Mouse (Mus musculus) urinary bladder, postnatal 4 days (tissue): ENCODE results near the gene Btbd16.

Experiments
- DNase-seq, 2 experiments: peaks; one replicate each; pipeline ENCODE4 v3.0.0; 2021 to 2022; ENCODE audit warnings: low spot score in 2 of 2

The Btbd16 gene

DNA sequence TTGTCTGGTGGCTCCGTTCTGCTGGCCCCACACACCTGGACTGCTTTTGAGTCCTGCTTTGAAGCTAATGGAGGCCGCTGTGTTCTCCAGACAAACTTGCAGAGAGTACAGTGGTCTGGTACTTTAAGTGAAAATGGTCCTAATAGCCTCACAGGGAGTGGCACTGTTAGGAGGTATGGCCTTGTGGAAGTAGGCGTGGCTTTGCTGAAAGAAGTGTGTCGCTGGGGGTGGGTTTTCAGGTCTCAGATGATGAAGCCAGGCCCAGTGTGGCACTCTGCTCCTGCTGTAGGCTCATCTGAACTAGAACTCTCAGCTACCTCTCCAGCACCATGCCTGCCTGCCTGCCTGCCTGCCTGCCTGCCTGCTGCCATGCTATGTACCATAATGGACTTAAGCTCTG is 5.7 kb upstream of the Btbd16 start:
- DNase-seq, result no peak

DNA sequence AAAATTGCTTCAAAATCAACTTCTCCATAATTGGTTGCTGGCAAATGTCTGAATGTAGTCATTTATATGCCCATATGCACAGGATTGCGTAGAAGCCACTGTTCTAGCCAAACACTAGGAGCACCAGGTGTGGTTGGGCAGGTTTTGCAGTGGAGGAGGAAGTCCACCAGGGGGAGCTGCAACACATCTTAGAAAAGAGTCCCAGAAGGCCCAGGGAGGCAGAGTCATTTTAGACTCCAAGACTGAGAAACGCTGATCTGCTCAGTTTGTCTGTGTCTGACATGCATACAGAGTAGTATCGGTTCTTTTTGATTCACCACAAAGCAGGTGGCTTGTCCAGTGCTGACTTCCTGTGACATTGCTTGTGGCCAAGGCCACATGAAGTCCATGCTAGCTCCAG is 3.2 kb upstream of the Btbd16 start:
- peak; percentile 66 to 86 for DNase-seq

DNA sequence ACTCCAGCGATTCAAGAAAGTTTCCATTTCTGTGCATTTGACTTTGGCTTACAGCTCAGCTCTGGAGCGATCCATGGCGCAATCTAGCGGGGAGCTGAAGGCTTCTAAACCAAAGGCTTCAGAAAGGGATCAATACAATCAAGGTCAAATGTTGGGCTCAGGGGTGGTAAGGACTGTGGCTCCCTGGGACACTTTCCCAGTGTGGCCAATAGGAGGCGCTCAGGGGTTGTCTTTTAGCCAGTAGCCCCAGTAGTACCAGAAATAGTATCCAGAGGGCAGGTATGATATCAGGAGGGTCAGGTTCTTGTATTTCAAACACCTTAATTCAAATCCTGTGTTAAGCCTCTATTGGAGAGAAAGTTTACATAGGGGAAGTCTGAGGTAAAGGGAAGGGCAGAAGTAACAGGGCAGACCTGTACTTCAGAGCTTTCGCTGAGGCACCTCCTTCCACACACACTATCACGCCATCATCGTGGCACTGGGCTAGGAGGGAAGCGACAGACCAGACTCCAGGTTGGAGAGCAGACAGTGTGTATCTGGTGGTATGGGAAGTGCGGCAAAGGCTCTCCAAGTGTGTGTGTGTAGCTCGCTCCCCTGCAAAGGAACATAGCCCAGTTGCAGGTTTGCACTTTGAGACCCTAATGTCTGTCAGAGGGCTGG is 568 bp upstream of the Btbd16 start:
- DNase-seq, result no peak

DNA sequence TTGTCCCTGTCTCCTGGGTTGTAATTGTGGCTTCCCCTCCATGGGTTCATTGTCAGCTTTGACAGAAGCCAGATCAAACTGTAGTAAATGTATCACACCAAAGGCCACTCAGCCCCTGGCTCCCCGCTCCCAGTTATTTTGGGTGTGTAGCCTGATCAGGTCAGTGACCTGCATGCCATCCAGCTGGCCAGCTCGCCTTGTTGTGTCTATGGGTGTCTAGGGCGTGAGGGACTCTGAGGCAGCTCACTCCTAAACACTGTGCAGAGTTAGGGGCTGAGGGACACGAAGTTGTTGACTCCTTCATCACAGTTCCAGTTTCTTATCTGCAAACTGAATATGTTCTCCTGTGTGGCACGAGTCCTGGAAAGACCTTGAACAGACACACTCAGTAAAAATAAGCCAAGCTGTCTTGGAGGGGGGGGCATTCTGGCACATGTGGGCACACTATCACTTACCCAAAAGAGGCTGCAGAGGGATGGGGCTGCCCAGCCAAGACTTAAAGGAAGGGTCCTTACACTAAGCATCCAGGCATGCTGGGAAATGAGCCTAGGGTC is 7.1 kb downstream of the Btbd16 start:
- DNase-seq, result no peak

DNA sequence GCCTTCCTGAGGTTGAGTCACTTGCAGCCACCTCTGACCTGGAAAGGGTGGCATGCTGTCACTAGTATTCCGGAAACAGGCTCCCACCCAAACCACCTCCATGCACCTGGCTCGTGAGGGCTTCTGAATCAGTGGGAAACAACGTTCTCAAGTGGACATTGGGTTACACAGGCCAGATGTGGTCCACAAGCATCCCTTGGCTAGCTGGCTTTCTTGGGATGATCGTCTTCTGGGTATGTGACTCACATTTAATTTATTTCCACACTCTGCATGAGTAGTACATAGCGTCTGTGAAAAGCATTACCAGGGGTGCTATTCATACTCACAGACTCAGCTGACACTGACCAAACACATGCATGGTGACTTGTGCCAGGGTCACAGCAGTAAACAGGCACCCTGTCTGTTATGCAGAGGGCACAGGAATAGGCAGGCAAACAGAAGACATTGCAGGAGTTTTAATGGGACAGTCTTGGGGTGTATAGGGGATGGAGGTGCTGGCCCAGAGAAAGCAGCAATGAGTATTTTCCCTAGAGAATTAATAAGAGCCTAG is 8.7 kb downstream of the Btbd16 start:
- DNase-seq, result no peak

DNA sequence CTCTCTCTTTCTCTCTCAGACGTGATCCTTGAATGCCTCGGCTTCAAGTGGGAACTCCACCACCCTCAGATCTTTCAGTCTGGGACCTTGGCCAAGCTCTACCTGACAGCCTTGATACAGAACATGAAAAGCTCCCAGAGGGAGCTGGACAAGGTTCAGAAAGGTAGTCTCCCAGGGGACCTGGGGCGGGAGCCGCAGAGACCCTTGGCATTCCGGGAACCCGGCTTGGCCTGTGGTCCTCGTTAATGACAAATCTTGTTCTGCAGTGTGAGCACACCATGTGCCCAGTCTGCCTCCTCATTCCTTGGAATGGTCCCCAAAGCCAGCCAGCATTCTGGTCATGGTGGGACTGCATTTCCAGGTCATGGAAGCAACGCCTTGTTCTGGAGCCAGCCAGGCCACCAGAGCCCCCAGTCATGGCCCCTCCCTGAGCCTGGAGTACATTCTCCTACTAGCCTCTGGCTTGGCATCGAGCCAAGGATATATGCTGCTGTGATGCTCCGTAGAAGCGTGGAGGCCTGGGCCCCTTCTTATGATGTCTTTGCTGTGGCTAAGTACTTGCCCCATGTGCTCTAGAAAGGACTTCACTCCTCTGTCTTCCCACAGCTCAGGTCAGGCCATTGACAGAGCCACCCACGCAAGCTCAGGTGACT is 12.2 kb downstream of the Btbd16 start:
- DNase-seq, result no peak

DNA sequence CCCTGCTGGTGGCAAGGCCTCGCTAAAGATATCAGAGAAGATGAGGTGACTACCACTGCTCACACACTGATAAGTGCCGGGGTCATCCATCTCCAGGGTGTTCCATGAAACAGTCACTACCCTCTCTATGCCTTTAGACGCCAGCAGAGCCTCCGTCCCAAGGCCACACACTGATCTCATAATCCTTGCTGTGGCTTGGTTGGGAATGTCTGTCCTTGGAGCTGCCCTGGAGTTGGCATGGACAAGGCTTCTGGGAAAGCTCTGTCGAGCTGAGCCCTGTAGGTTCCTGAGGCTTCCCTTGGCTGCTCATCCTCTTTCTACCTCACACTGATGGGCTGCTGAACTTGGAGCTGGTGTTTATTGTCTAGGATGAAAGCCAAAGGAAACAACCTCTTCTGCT is 12.8 kb downstream of the Btbd16 start:
- no peak for DNase-seq

DNA sequence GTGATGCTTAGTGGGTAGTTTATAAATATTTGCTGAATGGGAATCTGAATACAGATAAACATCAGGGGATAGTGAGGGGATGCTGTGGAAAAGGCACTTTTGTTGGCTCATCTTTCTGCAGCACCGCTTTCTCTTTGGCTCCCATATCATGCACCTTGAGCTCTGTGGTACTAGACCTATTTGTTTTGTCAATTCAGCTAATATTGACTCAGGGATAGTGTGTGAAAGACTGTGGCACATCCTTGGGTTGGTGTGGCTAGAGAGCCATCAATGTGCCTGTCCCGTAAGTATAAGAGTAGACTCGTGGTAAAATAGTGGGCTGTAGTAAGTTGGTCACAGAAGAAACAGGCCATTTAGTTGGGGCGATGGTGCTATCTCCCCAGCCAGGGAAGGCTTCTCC is 13.7 kb downstream of the Btbd16 start:
- no peak for DNase-seq

DNA sequence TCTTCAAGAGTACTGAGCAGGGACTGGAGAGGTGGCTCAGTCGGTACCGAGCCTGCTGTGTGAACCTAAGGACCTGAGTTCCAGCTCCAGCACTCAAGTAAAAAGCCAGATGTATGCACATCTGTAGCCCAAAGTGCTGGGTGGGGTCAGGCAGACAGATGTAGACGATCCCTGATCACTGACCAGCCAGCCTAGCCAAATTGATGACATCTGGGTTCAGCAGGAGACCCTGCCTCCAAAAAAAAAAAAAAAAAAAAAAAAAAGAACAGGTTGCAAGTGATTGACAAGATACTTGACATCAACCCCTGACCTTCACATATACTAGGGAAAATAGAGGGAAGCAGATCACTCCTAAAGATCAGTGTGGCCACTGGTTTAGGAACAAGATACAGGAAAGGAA is 15.1 kb downstream of the Btbd16 start:
- DNase-seq, result no peak

DNA sequence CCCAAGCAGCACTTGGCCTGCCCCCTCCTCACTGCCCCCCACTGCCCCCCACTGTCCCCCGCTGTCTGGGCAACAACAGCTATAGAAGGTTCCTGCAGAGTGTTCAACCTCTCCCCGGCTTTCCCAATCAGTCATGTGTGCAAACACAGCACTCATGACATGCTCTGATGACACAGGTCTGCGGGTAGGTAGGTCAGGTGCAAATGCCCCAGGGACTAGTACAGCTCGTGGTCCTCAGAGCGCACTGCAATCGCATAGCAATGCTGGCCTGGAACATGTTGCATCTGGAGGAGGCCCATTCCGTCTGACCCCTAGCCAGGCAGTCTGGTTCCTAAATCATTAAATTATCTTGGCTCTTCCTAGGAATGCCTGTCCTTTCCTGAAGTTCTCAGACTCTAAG is 15.6 kb downstream of the Btbd16 start:
- no peak for DNase-seq

DNA sequence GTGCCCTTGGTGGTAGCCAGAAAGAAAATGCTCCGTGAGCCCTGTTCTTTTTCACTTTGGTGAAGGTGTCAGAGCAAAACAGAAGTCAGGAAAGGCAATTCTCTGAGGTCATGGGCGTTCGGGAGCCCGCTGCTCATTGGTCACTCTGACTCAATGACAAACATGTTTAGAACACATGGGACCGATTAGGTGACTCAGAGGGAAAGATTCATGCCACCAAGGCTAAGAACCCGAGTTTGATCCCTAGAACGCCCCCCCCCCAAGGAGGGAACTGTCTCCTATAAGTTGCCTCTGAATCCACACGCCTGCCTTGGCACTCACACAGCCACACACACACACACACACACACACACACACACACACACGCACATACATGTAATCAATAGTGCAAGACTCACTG is 19.8 kb downstream of the Btbd16 start:
- DNase-seq, result no peak

DNA sequence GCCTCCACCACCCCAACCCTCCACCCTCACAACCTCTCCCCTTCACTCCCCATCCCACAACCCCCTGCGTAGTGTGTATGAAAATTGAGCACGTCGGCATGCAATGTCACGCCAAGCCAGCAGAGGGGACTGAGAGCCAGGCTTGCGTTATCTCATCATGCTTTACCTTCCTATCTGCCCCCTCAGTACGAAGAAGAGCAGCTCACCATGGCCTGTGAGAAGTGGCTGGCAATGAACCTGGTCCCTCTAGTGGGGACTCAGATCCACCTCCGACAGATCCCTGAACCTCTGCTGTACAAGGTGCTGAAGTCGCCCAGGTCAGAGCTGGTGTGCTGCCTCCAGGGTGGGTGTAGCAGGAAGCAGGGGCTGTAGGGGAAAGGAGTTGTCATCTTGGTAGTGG is 22.9 kb downstream of the Btbd16 start:
- DNase-seq, result no peak

DNA sequence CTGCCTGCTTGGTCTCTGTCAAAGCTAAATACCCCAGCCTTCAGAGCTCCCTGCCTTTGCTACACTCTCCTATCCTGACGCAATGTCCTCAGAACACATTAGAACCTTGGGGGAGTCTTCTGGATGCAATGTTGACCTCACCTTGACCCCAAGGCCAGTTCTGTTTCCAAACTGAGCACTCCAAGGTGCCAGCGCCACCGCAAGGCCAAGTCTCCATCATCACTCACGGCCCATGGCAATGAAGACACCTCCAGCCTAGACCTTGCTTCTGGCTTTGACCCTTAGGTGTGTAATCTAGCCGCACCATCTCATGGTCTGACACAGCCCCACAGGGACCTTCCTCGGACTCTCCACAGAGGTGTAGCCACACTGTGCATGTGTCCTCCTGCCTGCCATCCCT is 23.7 kb downstream of the Btbd16 start:
- no peak for DNase-seq

DNA sequence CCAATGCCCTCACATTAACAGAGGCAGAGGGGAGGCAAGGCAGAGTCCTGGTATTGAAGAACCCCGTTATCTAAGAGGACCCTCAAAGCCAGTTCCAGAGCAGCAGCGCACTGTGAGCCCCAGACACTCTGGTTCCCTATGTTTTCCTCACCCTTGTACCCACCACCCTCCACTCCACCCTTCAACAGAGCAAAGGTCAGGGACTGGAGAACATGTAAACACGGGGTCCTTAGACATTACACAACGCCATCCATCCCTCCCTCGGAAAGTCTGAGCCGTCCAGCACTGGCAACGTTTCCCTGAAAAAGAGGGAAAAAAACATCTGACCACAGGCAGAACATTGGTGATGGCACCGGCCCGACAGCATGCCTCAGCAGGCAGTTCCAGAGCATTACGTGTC is 25.5 kb downstream of the Btbd16 start:
- DNase-seq, result no peak

DNA sequence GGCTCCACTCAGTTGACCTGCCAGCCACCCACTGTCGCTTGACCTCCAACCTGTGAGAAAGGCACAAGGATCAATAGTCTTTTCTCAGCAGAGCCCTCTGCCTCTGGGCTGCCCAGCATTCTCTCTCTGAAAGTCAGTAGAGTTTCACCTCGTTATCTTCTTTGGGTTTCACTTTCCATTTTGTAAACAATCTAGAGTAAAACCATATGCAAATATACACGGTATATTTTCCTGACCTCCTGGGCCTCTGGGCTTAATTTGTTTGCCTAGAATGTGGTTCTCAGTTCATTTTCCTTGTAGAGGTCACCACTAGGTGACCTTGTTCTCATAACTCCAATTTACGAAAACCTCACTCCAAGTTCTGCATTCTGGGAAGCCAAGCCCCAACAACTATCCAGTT is 26.8 kb downstream of the Btbd16 start:
- DNase-seq, result no peak

DNA sequence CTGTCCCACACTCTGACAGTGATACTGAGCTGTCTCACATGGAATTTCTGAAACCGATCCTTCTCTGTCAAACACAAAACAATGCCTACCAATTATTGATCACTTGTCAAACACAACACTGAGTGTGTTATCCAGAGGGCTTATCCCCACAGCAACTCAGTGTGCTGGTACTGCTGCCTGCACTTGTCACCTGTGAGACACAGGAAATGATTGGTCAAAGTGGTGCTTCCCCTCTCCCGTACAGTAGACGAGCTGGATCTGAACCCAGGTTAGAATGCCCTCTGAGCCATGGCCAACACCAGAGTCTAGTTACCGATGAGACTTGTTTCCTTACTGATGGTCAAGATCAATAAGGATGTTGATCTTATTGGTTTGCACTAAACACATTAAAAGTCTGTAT is 27.9 kb downstream of the Btbd16 start:
- no peak for DNase-seq

DNA sequence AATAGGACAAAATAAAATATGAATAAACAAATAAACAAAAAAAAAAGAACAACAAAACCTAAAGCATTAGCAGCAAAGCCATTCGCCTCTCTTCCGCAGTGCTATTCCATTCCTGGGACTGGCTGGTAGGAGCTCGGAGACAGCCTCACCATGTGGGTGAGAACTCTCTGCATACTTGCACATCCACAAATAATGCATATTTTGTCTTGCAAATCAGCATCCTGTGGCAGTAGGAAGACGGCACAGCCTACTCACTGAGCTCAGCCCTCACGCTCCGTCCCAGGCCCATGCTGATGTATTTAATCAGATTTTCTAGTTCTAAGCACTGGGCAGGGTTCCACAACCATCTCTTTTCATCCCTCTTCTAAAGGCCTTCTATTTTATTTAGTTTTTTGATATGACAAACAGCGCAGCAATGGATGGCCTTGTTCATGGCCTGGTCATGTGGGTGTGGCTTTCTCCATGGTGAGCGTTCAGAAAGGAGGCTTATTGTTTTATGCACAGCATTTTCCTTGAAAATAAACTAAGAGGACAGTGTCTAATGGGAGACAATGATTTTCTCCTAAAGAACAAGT is 29.5 kb downstream of the Btbd16 start:
- no peak for DNase-seq

DNA sequence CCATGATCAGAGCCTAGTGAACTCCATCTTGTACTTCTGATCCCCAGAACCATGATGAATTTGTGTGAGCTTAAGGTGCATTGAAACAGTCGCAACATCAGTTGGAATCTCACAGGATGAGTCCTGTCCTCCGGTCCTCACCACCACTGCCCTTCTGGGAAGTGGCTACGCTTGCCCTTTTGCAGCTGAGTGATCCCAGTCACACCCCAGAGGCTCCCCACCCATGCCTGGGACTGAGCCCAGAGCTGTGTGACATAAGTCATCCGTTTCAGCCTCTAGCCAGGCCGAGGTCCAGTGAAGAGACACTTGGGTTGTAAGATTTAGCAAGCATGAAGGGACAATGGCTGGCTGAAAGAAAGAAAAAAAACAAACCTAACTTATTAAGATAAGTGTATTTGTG is 31.1 kb downstream of the Btbd16 start:
- no peak for DNase-seq

DNA sequence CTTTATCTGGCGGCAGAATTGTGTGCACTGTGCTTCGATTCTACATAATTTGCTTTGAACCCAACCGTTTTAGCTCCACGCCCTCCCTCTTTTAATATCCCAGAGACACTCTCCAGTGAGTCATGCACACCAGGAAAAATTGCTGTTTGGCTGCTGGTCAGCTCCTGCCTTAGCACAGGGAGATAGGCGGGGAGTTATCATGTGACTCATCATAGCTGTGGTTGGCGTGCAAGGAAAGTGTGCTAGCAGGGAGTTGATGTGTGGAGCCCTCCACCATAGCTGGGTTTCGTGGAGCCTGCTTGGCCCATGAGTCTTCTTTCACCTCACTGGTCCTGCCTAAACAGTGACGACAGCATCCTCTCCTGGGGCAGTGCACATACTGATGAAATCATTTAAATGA is 33.9 kb downstream of the Btbd16 start:
- DNase-seq, result peak in 1 of 2 experiments; percentile 29

DNA sequence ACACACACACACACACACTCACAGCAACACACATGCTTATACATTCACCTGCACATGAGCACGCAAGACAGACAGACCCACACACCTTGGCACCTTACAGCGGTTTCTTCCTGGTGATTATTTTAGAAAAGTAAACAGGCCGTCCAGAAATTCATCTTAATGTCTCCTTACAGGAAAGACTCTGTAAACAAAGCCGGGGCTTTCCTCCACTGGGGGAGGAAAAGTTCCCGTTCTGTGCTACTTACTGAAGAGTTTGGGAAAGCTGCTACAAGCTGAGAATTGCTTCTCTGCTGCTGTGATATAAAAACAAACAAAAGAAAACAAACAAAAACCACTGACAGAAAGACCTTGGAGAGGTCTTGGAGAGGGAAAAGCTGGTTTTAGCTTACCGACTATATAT is 34.8 kb downstream of the Btbd16 start:
- no peak for DNase-seq

DNA sequence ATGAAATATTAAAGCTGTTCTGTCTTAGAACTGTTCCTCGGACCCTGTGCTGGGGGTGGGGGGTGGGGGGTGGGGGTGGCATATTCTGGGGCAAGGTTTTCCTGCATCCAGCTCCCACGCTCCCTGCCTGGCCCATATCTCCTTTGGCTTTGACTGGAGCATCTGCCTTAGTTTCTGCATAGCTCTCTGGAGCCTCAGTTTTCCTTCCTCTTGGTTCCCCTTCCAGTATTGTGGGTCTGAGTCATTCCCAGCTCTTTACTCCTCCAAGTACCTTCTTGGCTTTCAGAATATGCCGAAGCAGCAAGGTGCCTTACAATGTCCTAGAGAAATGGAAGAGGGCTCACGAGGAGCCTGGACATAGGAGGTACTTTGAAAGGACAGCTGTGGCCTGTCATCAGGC is 36.4 kb downstream of the Btbd16 start:
- DNase-seq, result no peak

DNA sequence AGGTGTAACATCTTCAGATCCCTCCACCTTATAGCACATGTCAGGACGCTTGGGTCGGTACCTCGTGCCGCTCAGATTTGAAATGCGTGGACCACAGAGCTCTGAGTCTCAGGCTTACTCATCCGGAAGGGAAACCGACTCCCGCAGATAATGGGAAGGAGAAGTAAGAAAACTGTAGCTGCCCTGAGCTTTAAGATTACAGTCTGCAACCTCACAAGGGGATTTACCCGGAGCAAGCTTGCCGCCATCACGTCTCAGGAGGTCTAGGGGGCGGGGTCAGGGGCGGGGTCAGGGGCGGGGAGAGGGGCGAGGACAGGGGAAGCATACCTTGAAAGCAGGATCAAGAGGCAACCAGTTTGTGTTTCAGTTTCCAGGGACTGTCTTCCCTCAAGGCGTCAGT is 38.5 kb downstream of the Btbd16 start:
- no peak for DNase-seq

DNA sequence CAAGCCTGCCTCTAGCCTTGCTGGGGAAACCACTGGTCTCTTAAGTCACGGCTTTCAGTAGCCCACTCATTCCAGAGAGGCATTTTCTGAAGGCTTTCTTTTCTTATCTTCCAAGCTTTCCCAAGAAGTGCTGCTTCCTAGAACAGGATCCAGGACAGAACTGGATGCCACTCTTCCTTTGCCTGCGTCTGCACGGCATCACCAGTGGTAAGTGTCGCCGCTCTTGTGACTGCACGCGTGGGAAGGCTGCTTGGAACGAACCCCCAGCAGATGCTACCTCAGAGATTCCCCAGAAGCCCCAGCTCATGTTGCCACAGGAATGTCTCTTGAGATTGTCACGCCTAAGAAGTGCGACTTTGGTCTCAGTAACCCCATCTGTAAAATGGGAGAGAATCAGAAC is 41.7 kb downstream of the Btbd16 start:
- no peak for DNase-seq
